Mouse (Mus musculus): ENCODE results near the gene Uggt2.
"Not testable (repeated sequence)": the region's sequence is repeated elsewhere in the genome, so short reads cannot be mapped to it uniquely, and the experiment has no call there.

Gene Uggt2

DNA sequence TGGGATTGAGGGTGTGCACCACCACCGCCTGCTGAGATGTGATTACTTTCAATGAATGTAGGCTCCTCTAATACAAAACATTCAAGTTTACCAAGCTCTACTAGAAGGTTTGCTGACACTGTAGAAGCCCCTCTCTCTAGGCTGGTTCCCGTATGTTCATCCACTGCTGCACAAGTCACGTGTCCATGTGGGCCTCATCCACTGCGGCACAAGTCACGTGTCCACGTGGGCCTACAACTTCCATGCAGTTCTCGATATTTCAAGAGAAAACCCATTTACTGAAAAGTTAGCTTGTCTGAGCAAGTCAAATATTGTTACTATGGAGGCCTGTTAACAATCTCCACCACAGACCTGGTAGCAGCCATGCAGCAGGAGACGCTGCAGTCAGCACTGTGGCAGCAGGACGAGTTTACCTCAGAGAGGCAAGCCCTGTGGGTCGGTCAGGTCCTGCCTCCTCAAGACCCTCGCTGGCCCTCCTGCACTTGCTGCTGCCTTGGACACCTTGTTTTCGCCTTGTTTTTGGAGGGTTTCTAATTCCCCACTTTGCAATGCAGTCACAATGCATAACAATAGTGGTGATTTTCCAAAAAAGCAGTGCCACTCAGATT lies 62.0 kb downstream of the Uggt2 start:
- peak; percentile 65 for DNase-seq (ENCODE audit: low read depth, low spot score)

DNA sequence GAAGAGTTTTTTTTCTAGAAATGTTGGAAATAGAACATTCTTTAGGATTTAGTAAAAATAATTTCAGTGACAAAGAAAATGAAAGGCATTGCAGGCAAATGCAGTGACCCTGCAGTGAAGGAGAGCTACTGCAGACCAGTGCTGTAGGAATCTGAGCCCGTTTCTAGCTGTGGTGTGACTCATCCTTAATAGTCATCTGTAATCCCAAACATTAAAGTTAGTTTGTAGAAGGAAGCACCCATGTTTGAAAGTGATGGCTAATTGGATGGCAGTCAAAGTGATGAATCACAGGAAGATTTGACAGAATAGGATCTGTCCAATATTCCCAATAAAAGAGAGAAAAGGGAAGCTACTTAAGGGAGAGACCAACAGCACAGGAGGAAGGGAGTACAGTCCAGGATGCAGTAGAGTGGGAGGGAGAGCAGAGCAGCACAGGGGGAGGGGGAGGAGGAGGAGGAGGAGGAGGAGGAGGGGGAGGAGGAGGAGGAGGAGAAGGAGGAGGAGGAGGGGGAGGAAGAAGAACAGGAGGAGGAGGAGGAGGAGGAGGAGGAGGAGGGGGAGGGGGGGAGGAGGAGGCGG lies 71.5 kb downstream of the Uggt2 start:
- no peak for DNase-seq (ENCODE audit: low read depth, low spot score)

- DNase-seq (ENCODE audit: low read depth, low spot score): peak; percentile 77
Measured at GRCm38 (mm10) chr14:119027130-119027529, 72.1 kb downstream of the Uggt2 start.

- DNase-seq (ENCODE audit: low read depth, low spot score): peak; percentile 79
Measured at GRCm38 (mm10) chr14:119025889-119026288, 73.3 kb downstream of the Uggt2 start.

DNA sequence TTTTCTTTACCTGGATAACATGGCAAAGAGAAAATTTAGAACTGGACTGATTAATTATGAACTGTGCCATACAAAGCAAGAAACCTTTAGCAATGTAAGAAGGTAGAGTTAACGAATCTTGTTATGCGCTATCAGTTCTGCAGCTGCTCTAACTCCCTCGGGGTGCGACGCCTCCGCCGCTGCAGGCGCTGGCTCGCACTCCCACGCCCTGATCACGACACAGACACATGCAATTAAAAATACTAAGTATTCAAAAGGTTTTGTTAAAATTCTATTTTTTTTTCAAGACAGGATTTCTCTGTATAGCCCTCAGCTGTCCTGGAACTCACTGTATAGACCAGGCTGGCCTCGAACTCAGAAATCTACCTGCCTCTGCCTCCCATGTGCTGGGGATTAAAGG lies 85.7 kb downstream of the Uggt2 start:
- no peak for DNase-seq (ENCODE audit: low read depth, low spot score)

DNA sequence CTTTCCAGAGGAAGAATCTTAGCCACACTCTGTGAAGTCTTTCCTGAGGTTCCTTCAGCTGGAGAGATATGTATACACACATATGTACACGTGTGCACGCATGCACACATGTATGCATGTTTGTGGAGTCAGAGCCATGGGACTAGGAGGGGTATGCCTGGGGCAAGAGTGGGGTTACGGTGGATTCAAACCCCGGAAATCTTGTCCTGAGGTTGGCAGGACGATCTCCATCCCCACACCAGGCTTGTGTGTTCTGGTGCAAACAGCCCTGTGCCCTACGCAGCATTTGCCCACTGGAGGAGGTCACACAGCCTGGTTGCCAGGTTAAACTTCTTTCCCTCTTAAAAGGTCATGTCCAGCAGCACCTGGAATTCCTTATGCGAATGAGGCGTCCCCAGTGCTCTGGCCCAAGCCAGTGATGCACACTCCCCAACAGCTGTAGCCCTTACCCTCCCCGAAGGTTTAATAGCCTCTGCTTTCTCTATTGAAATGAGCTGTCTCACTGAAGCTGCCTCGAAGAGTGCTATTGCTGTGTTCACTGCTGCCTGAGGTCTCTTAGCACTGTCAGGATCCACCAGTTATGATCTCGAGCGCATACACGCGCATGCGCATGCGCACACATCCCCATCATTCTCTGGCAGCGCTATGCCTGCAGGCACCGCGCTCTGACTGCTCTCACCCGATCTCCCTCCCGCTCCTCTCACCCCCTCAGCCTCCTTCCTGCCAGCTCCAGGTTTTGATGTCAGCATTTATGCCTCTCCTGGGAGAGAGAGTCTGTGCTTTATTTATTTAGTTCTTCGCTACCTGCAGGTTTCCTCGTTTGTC lies 86.4 kb downstream of the Uggt2 start:
- DNase-seq (ENCODE audit: low read depth, low spot score): no peak

- DNase-seq (ENCODE audit: low read depth, low spot score): no peak
Measured at GRCm38 (mm10) chr14:119009531-119009930, 89.7 kb downstream of the Uggt2 start.

GRCm38 (mm10) chr14:119008031-119008590 lies 91.1 kb downstream of the Uggt2 start:
- no peak for DNase-seq (ENCODE audit: low read depth, low spot score)

- DNase-seq (ENCODE audit: low read depth, low spot score): peak; percentile 100
Measured at GRCm38 (mm10) chr14:119007103-119007951, 91.9 kb downstream of the Uggt2 start.

DNA sequence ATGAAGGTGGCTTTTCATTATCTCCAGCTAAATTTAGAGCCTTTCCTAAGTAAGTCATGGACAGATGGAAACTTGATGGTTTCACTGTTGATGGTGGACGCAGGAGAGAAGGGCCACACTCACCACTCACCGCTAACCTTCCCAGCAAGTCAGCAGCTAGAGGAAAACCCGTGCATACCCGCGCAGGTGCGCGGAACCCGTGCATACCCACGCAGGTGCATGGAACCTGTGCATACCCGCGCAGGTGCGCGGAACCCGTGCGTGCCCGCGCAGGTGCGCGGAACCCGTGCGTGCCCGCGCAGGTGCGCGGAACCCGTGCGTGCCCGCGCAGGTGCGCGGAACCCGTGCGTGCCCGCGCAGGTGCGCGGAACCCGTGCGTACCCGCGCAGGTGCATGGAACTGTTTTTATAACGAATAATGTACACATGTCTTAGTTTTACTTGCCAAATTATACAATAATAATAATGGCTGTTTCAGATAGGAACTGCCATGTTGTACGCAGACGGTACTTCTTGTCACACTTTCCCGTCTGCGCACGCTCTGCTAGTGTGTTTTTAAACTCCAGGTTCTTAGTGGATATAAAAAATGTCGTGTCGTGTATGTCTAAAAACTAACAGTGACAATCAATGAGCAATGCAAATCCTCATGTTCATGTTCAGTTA lies 92.7 kb downstream of the Uggt2 start:
- peak; percentile 61 for DNase-seq (ENCODE audit: low read depth, low spot score)

DNA sequence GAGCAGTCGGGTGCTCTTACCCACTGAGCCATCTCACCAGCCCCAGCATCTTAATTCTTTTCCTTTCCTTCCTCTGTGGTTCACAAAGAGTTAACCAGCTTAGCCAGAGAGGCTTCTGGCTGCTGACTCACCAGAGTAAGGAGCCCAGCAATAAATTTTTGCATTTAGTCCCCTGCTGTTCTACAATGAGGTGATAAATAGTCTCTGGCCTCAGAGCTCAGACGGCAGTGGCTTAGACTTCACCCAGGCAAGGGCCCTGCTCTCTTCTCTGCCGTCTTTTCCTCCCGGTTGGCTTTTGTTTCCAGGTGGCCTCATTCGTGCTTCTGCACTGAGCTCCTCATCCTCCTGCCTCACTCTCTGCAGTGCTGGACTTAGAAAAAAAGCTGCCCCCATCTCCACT lies 93.4 kb downstream of the Uggt2 start:
- DNase-seq (ENCODE audit: low read depth, low spot score): peak; percentile 63

DNA sequence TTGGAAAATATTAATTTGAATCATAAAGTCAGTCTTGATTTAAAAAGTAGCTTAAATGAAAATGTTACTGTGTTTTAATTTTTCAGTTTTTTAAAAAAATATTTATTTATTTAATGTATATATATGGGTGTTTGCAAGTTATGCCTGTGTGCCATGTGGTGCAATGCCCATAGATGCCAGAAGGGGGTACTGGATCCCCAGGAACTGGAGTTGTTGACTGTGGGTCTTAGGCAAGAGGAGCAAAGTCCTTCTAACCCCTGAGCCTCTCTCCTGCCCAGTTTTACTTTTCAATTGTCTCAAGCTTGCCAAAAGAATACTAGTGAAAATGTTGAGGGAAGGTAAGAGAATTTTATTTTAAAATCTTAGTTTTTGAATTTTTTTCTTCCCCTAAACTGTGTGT lies 95.9 kb downstream of the Uggt2 start:
- DNase-seq (ENCODE audit: low read depth, low spot score): peak; percentile 44

- no peak for DNase-seq (ENCODE audit: low read depth, low spot score)
Measured at GRCm38 (mm10) chr14:118995226-118995925, 103.9 kb downstream of the Uggt2 start.

DNA sequence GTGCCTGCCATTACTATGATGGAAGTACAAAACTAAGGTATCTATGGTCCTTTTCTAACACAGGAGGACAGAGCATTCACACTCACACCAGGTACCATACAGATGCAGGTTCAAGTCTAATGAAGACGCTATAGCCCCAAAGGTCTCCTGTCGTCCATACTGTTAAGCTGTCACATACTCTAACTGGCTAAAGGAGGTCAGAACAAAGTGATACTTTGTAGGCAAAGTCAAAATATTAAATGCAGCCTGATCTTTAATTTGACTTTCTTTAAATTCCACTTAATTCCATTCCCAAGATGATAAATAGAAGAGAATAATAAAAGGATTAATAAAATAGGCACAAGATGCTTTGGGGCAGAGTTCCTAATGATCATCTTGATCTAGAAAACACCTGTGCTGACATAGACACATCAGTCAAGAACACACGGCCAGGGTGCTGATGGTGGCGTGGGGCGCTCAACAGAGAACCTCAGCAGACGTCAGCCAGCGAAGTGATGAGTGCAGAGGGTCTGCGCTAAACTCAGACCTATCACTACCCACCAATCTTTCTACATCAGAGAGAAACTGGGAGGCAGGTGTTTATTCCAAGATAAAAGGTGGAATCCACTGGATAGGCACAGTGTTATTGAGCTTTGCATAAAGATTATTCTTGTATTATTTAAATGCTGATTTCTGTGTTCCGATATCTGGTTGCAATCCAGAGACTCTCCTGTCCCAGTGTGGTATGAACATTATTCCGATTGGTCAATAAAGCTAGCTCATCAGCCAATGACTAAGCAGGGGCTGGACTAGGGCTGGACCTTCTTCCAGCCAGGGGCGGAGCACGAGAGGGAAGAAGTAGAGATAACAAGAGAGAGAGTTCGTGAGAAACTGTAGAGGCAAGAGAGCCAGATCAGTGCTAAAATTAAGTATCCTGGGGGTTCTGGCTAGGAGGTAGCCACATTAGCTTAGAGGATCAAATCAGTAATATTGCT lies 111.4 kb downstream of the Uggt2 start:
- peak; percentile 39 for DNase-seq (ENCODE audit: low read depth, low spot score)

GRCm38 (mm10) chr14:118986653-118987522 lies 112.3 kb downstream of the Uggt2 start:
- peak; percentile 87 for DNase-seq (ENCODE audit: low read depth, low spot score)

DNA sequence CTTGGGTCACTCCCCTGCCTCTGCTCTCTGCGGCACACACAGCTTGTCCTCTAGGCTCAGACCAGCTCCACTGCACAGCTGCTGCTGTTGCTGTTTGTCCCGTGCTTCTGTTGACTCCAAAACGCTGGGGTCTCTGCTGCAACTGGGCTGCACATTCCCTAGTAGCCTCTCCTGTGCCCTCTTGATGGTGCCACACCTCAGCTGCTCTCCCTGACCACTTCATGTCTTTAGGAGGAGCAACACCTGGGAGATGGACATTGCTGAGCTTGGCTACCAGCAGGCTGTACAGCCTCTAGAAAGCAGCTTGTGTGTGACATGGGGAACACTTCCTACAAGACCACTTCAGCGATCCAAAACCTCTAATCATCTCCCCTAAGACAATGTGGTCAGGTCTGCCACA lies 115.1 kb downstream of the Uggt2 start:
- no peak for DNase-seq (ENCODE audit: low read depth, low spot score)

DNA sequence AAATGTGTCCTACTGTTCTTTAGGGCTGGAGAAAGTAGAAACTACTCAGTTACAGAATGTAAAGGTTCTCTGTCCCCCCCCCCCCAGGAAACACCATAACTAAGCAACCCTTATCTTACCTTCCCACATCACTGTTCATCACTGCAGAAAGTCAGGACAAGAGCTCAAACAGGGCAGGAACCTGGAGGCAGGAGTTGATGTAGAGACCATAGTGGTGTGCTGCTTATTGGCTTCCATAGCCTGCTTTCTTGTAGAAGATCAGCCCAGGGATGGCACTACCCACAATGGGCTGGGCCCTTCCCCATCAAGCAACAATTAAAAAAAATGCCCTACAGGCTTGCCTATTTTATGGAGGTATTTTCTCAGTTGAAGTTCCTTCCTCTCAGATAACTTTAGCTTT lies 115.8 kb downstream of the Uggt2 start:
- DNase-seq (ENCODE audit: low read depth, low spot score): no peak

DNA sequence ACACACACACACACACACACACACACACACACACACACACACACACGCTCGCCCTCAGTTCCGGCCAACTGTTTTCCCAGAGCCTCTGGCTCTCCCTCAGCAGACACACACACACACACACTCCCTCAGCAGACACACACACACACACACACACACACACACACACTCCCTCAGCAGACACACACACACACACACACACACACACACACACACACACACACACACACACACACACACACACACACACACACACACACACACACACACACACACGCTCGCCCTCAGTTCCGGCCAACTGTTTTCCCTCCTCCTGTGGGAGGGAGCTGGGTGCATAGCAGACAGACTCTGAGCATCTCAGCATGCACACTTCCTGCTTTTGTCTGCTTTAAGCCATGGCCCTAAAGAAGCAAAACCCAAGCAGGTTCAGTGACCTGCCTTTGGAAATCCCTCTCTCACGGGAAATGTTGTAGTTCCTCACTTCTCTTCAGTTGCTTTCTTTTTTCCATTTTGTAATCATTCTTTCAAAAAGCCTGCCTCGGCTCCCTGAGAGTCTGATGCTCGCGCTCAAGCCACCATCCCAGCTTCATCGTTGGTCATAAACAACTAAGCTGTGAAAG lies 116.7 kb downstream of the Uggt2 start:
- DNase-seq (ENCODE audit: low read depth, low spot score): not testable (repeated sequence)
